8 mouse cellular contexts compared by ENCODE assay signal in genomic region chr8:123064809-123065213, GRCm38 (mm10). TPM values are rescaled to one million over a fixed set of nuclear protein-coding genes. Genes with fewer than 3 reads are reported as not detected.
DNase-seq lines count a peak whose midpoint lies in the region; ATAC-seq lines count a peak whose summit lies in the region.

No protein-coding gene starts in this region.

- H3K36me3 ChIP-seq in hindbrain, embryonic 16.5 days (ENCODE audit: control insufficient read depth, insufficient read depth, low read length), result no peaks in the 10 kb centered on the region

- ATAC-seq in hindbrain, embryonic 16.5 days, result peak; percentile 53

- DNase-seq in embryo, embryonic 10.5 days (ENCODE audit: low spot score), result peak; percentile 66
- no peak for DNase-seq in embryo, embryonic 10 days (ENCODE audit: low spot score)
- peak; percentile 28 for DNase-seq in urinary bladder, postnatal 14 days (ENCODE audit: low spot score)
- no peak for DNase-seq in urinary bladder, postnatal 10 days (ENCODE audit: low spot score)
- DNase-seq in mesoderm, embryonic 11.5 days (ENCODE audit: low read depth, low spot score), result peak; percentile 34
- peak; percentile 42 for DNase-seq in thymus, postnatal 14 days
- DNase-seq in cerebellum, adult 8-10 months, result no peak

- under 1% methylated on average over 14 of the region's 14 CpGs for WGBS in hindbrain, embryonic 16.5 days

- peak overlapping the region; percentile 97 for H3K27ac ChIP-seq in hindbrain, embryonic 16.5 days (ENCODE audit: low read depth, low read length)

- no peaks in the 10 kb centered on the region for H3K27me3 ChIP-seq in hindbrain, embryonic 16.5 days (replicated peaks; ENCODE audit: control insufficient read depth, insufficient read depth, low read length)

- peak overlapping the region; percentile 94 for H3K4me3 ChIP-seq in hindbrain, embryonic 16.5 days (ENCODE audit: low read length)

- H3K4me2 ChIP-seq in hindbrain, embryonic 16.5 days (ENCODE audit: low read length), result peak overlapping the region; percentile 75

- peaks cover 23% of the 10 kb centered on the region for H3K4me1 ChIP-seq in hindbrain, embryonic 16.5 days (ENCODE audit: control insufficient read depth, insufficient read depth, low read depth, low read length)

- H3K9me3 ChIP-seq in hindbrain, embryonic 16.5 days (ENCODE audit: control insufficient read depth, low read length), result no peaks in the 10 kb centered on the region

- peak overlapping the region; percentile 72 for H3K9ac ChIP-seq in hindbrain, embryonic 16.5 days (ENCODE audit: low read depth, low read length)

RNA-seq across cellular contexts. Expression of gene Spg7, which starts 2.1 kb away (rescaled TPM):
- 44.6 and 46.5 TPM in 2 replicates for polyA plus RNA-seq in hindbrain, embryonic 16.5 days (2015; fragmentation: Nextera tagmentation; extraction: Ambion mirVana)

RNA-seq across cellular contexts. Expression of gene Ankrd11, which starts 22.7 kb away (rescaled TPM):
- polyA plus RNA-seq in hindbrain, embryonic 16.5 days (2015; fragmentation: Nextera tagmentation; extraction: Ambion mirVana), result 22.9 and 23.5 TPM in 2 replicates

RNA-seq across cellular contexts. Expression of gene Rpl13, which starts 37.3 kb away (rescaled TPM):
- polyA plus RNA-seq in hindbrain, embryonic 16.5 days (2015; fragmentation: Nextera tagmentation; extraction: Ambion mirVana), result 588 and 678 TPM in 2 replicates

RNA-seq across cellular contexts. Expression of gene Cpne7, which starts 52.4 kb away (rescaled TPM):
- polyA plus RNA-seq in hindbrain, embryonic 16.5 days (2015; fragmentation: Nextera tagmentation; extraction: Ambion mirVana), result 5.9 and 8.6 TPM in 2 replicates

Comparison
In these comparisons a context has a peak if more than half of its experiments do, and no peak if none do; other contexts are left out.
1. DNase-seq: peak in embryo, embryonic 10.5 days (single experiment), urinary bladder, postnatal 14 days (single experiment), mesoderm, embryonic 11.5 days (single experiment) and thymus, postnatal 14 days (single experiment); none in embryo, embryonic 10 days (single experiment), urinary bladder, postnatal 10 days (single experiment) and cerebellum, adult 8-10 months (single experiment).